ENCODE assay signal across 10 mouse cellular contexts in genomic region chr1:82374831-82375358, GRCm38 (mm10). TPM values are rescaled to one million over a fixed set of nuclear protein-coding genes. Genes with fewer than 3 reads are reported as not detected.
DNase-seq lines count a peak whose midpoint lies in the region; ATAC-seq and TF ChIP-seq lines count a peak whose summit lies in the region.
"Had no signal": no experiment of that assay in that cellular context is flagged by ENCODE, and none has a peak within 500 bp of the region (broad histone marks: within the 10 kb centered on the region; RNA-seq: fewer than 3 reads in every experiment).

No protein-coding gene starts in this region.

- H3K9me3 ChIP-seq in kidney, embryonic 14.5 days (ENCODE audit: control insufficient read depth, low read length), result no peaks in the 10 kb centered on the region

- peak; percentile 30 for DNase-seq in kidney, adult 2 months
- no peak for DNase-seq in kidney, adult 18-20 months
- DNase-seq in embryo, embryonic 11 days, result peak; percentile 56
- DNase-seq in mesoderm, embryonic 11.5 days (ENCODE audit: low read depth, low spot score), result peak; percentile 66
- no peak for DNase-seq in layer of hippocampus, adult 9-10 months (ENCODE audit: low spot score)
- DNase-seq in layer of hippocampus, adult 9-11 months, result no peak
- DNase-seq: cerebellum, postnatal 10 days had no signal

- H3K27ac ChIP-seq in kidney, adult 2 months (ENCODE audit: insufficient read depth, low read depth, low read length), result no peak overlapping the region
- peak overlapping the region; percentile 7; the same call in 1 of the 2 replicates for H3K27ac ChIP-seq in kidney, embryonic 14.5 days (ENCODE audit: low read depth, low read length)
- H3K27ac ChIP-seq: layer of hippocampus, adult 2 months had no signal

- H3K9ac ChIP-seq in kidney, embryonic 14.5 days (ENCODE audit: low read depth, low read length), result no peak overlapping the region

- ATAC-seq in kidney, embryonic 14.5 days (ENCODE audit: low FRiP score, low TSS enrichment), result peak; percentile 89
- ATAC-seq: forebrain, embryonic 14.5 days had no signal

- no peak overlapping the region for H3K4me2 ChIP-seq in kidney, embryonic 14.5 days (replicated peaks; ENCODE audit: low read depth, low read length)

- no peaks in the 10 kb centered on the region for H3K36me3 ChIP-seq in kidney, adult 2 months (ENCODE audit: control insufficient read depth, insufficient read depth, low read length)
- no peaks in the 10 kb centered on the region for H3K36me3 ChIP-seq in kidney, embryonic 14.5 days (ENCODE audit: control insufficient read depth, insufficient read depth, low read length)

- no peak for TF ChIP-seq POLR2A in kidney, adult 2 months (IDR thresholded peaks at IDR 0.05; ENCODE audit: low read depth, low read length)

- TF ChIP-seq CTCF in kidney, adult 2 months (conservative IDR thresholded peaks at IDR 0.05; ENCODE audit: insufficient read depth, insufficient read length, low read depth, low read length), result no peak

- H3K4me1 ChIP-seq in kidney, adult 2 months (ENCODE audit: control insufficient read depth, insufficient read depth, low read length), result no peaks in the 10 kb centered on the region
- H3K4me1 ChIP-seq in kidney, embryonic 14.5 days (ENCODE audit: control insufficient read depth, insufficient read depth, low read length), result no peaks in the 10 kb centered on the region

- no peaks in the 10 kb centered on the region for H3K27me3 ChIP-seq in kidney, adult 2 months (replicated peaks; ENCODE audit: control insufficient read depth, insufficient read depth, low read length)
- H3K27me3 ChIP-seq in kidney, embryonic 14.5 days (ENCODE audit: control insufficient read depth, insufficient read depth, low read length), result no peaks in the 10 kb centered on the region

- WGBS in kidney, adult 2 months, result 39% methylated on average over 4 of the region's 4 CpGs
- WGBS in kidney, embryonic 14.5 days, result 18% methylated on average over 4 of the region's 4 CpGs

- H3K4me3 ChIP-seq in kidney, adult 2 months (ENCODE audit: insufficient read depth, low read depth, low read length), result no peak overlapping the region
- H3K4me3 ChIP-seq in kidney, embryonic 14.5 days (ENCODE audit: low read length), result no peak overlapping the region
- H3K4me3 ChIP-seq: layer of hippocampus, adult 2 months had no signal

RNA-seq across cellular contexts. Expression of gene Rhbdd1, which starts 58.6 kb away (rescaled TPM):
- 12.8 and 13.0 TPM in 2 replicates for polyA plus RNA-seq in kidney, adult 2 months (2012; rRNA removed)
- polyA plus RNA-seq in kidney, embryonic 14.5 days (2014; fragmentation: Nextera tagmentation; extraction: Ambion mirVana), result 6.7 and 7.0 TPM in 2 replicates

Comparison
In these comparisons a context has a peak if more than half of its experiments do, and no peak if none do; other contexts are left out.
1. DNase-seq: peak in kidney, adult 2 months (single experiment), embryo, embryonic 11 days (single experiment) and mesoderm, embryonic 11.5 days (single experiment); none in kidney, adult 18-20 months (single experiment), layer of hippocampus, adult 9-10 months (single experiment) and layer of hippocampus, adult 9-11 months (single experiment).